Mouse (Mus musculus) ES-Bruce4 (cell line): ENCODE measurements around the gene Slc30a2.

Experiments used
- CTCF ChIP-seq: IDR thresholded peaks from one replicate; pipeline ENCODE4 v1.8.1; 2011; ENCODE audit warnings: low read depth, low read length
- EP300 ChIP-seq: IDR thresholded peaks from 2 replicates; pipeline ENCODE4 v1.6.1; 2011; ENCODE audit warnings: low read depth, low read length; ENCODE audit not compliant: insufficient read depth
- POLR2A ChIP-seq: IDR thresholded peaks from one replicate; pipeline ENCODE4 v1.8.1; 2011; ENCODE audit warnings: low read length; ENCODE audit not compliant: insufficient read depth

- no peak for TF ChIP-seq CTCF
- TF ChIP-seq EP300, result no peak
- TF ChIP-seq POLR2A, result no peak
These were observed 54.8 kb downstream of the Slc30a2 start for GRCm38 (mm10) chr4:134397732-134398131.
